Mouse (Mus musculus): ENCODE measurements around the gene Rbm41. TPM values are rescaled to one million over a fixed set of nuclear protein-coding genes. Genes with fewer than 3 reads are reported as not detected.
A peak's percentile ranks its signal among the peaks of the same experiment; 100 is the strongest.

Gene Rbm41
- polyA plus RNA-seq, 1 experiment = 1.3 TPM

DNA sequence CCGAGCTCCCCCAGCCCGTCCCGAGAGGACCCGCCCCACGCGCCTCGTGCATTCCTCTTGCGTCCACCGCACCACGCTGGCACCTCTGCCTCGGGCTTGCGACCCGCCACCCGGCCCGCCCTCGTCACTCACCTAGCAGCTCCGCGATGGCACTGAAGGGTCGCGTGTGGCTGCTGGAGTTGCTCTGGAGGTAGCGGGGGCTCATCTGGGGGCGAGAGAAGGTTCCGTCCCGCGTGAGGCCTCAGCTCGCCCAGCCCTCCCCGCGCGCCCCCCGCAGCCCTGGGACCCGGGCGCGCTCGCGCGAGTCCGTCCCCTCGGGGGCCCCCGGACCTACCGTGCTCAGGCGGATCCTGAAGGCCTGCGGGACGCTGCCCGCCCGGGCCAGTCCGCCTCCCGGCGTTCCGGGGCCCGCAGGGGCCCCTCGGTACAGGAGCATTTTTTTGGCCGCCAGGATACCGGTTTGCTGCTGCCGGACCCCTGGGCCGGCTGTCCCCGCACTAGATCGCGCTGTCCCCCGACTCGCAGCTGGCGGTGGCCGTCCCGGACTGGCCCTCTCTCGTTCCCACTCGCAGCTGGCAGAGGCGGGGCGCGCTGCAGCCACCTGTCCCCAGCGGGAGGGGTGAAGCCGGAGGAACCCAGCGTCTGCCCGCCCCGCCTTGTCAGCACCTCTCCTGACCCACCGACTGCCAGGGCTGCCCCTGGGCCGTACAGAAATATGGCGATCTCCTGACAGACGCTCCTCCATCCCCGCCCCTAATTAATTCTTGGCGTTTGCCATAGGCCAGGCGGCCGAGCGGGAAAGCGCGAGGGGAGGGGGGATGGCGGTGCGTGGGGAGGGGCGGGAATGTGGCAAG, 127.2 kb downstream of the Rbm41 start, which contains the start of gene Morc4:
TSS of gene Morc4 (minus strand) at position 740 of the 854 bp plus-strand sequence.
- Histone ChIP-seq H3K27me3 (ENCODE audit: control insufficient read depth, insufficient read depth, insufficient read length) (no peaks in the 10 kb centered on the region), H3ac (ENCODE audit: control insufficient read depth, insufficient read length) (peak within 1 kb of the TSS; percentile 51), H3K4me3 (peak within 1 kb of the TSS; percentile 24), H3K4me2 (ENCODE audit: low read depth) (peak within 1 kb of the TSS; percentile 52), H3K36me3 (ENCODE audit: control insufficient read depth, insufficient read depth) (no peaks in the 10 kb centered on the region), H3K79me2 (ENCODE audit: control insufficient read depth, insufficient read depth) (no peaks in the 10 kb centered on the region)
- TF ChIP-seq MAX (IDR thresholded peaks at IDR 0.05; ENCODE audit: low read depth) = no peak
- TF ChIP-seq MYOD1 (IDR thresholded peaks at IDR 0.05; ENCODE audit: control insufficient read depth in 1 of 3, insufficient read length in 2 of 3, low read depth in 2 of 3) = peak in 2 of 3 experiments; percentile 78 to 96
- TF ChIP-seq TCF3 (IDR thresholded peaks at IDR 0.05; ENCODE audit: insufficient read length, low read depth) = peak; percentile 48
- no peak for TF ChIP-seq TCF12 (IDR thresholded peaks at IDR 0.05; ENCODE audit: insufficient read depth, poor library complexity, severe bottlenecking)
- peak; percentile 5 to 92 (median 85) for TF ChIP-seq MYOG (IDR thresholded peaks at IDR 0.05; ENCODE audit: control insufficient read depth in 1 of 3, insufficient read depth in 1 of 3, insufficient read length in 2 of 3, low read depth in 2 of 3)
- TF ChIP-seq CEBPB (IDR thresholded peaks at IDR 0.05; ENCODE audit: insufficient read depth, poor library complexity, severe bottlenecking) = no peak
- no peak for TF ChIP-seq E2F4 (IDR thresholded peaks at IDR 0.05; ENCODE audit: insufficient read depth)
- no peak for TF ChIP-seq REST (IDR thresholded peaks at IDR 0.05; ENCODE audit: insufficient read depth, insufficient read length)
- TF ChIP-seq POLR2A (IDR thresholded peaks at IDR 0.05; ENCODE audit: insufficient read length, low read depth) = peak; percentile 45
- TF ChIP-seq POLR2AphosphoS2 (IDR thresholded peaks at IDR 0.05; ENCODE audit: insufficient read length, low read depth) = no peak
- TF ChIP-seq USF1 (IDR thresholded peaks at IDR 0.05; ENCODE audit: low read depth) = no peak
- TF ChIP-seq SRF (IDR thresholded peaks at IDR 0.05; ENCODE audit: control insufficient read depth, insufficient read length, low read depth) = no peak

DNA sequence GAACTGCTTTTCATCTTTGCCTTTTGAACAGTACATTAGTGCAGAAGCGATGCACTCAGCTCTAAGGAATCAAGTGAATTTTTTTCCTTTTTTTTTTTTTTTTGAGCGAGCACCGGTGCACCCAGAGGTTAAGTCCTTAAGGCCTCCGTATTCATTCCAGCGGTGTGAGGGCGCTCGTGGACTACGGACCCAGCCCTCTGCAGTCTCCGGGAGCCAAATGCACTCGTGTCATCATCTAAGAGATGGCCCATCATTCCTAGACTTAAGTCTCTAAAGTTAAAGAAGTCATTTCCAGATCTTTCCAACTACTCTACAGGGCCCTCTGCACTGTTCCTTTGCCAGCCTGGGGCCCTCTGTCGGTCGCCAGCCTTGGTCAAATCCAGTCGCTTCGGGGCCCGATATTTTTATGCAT, 128.1 kb downstream of the Rbm41 start:
- H3K79me2 ChIP-seq (ENCODE audit: control insufficient read depth, insufficient read depth) = no peaks in the 10 kb centered on the region
- peak overlapping the region; percentile 24 for H3K4me3 ChIP-seq
- H3ac ChIP-seq (ENCODE audit: control insufficient read depth, insufficient read length) = peak overlapping the region; percentile 51
- H3K4me2 ChIP-seq (ENCODE audit: low read depth) = peak overlapping the region; percentile 52
- H3K27me3 ChIP-seq (ENCODE audit: control insufficient read depth, insufficient read depth, insufficient read length) = no peaks in the 10 kb centered on the region
- TF ChIP-seq MAX (IDR thresholded peaks at IDR 0.05; ENCODE audit: low read depth) (no peak), CEBPB (IDR thresholded peaks at IDR 0.05; ENCODE audit: insufficient read depth, poor library complexity, severe bottlenecking) (no peak), TCF3 (IDR thresholded peaks at IDR 0.05; ENCODE audit: insufficient read length, low read depth) (no peak), SRF (IDR thresholded peaks at IDR 0.05; ENCODE audit: control insufficient read depth, insufficient read length, low read depth) (no peak), POLR2A (IDR thresholded peaks at IDR 0.05; ENCODE audit: insufficient read length, low read depth) (no peak), E2F4 (IDR thresholded peaks at IDR 0.05; ENCODE audit: insufficient read depth) (no peak)
- no peaks in the 10 kb centered on the region for H3K36me3 ChIP-seq (ENCODE audit: control insufficient read depth, insufficient read depth)

DNA sequence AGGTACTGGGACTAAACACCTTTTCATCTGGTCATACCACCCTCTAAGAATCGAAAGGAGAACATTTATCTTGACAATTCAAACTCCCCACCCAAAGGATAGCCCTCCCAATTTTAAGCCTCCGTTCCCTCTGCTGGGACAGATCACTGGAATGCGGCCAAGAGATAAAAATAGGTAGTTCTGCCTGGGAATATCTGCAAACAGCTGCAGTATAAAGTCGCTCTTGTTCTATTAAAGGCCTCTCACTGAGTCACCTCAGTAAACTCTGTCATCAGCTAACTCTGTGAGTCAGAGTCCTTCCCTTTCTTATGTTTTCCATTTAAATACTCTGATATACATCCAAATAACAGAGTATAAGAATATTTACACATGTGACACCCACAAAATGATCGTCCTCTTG, 139.0 kb downstream of the Rbm41 start:
- no peaks in the 10 kb centered on the region for H3K79me2 ChIP-seq (ENCODE audit: control insufficient read depth, insufficient read depth)
- H3K4me3 ChIP-seq = no peak overlapping the region
- TF ChIP-seq MAX (IDR thresholded peaks at IDR 0.05; ENCODE audit: low read depth) (no peak), MYOD1 (IDR thresholded peaks at IDR 0.05; ENCODE audit: control insufficient read depth in 1 of 3, insufficient read length in 2 of 3, low read depth in 2 of 3) (peak in 2 of 3 experiments; percentile 26 to 40), TCF12 (IDR thresholded peaks at IDR 0.05; ENCODE audit: insufficient read depth, poor library complexity, severe bottlenecking) (no peak), REST (IDR thresholded peaks at IDR 0.05; ENCODE audit: insufficient read depth, insufficient read length) (no peak), USF1 (IDR thresholded peaks at IDR 0.05; ENCODE audit: low read depth) (no peak), MYOG (IDR thresholded peaks at IDR 0.05; ENCODE audit: control insufficient read depth in 1 of 3, insufficient read depth in 1 of 3, insufficient read length in 2 of 3, low read depth in 2 of 3) (peak in 1 of 3 experiments; percentile 21), POLR2AphosphoS2 (IDR thresholded peaks at IDR 0.05; ENCODE audit: insufficient read length, low read depth) (no peak), POLR2A (IDR thresholded peaks at IDR 0.05; ENCODE audit: insufficient read length, low read depth) (no peak), TCF3 (IDR thresholded peaks at IDR 0.05; ENCODE audit: insufficient read length, low read depth) (no peak), CEBPB (IDR thresholded peaks at IDR 0.05; ENCODE audit: insufficient read depth, poor library complexity, severe bottlenecking) (no peak), E2F4 (IDR thresholded peaks at IDR 0.05; ENCODE audit: insufficient read depth) (no peak), SRF (IDR thresholded peaks at IDR 0.05; ENCODE audit: control insufficient read depth, insufficient read length, low read depth) (no peak)

DNA sequence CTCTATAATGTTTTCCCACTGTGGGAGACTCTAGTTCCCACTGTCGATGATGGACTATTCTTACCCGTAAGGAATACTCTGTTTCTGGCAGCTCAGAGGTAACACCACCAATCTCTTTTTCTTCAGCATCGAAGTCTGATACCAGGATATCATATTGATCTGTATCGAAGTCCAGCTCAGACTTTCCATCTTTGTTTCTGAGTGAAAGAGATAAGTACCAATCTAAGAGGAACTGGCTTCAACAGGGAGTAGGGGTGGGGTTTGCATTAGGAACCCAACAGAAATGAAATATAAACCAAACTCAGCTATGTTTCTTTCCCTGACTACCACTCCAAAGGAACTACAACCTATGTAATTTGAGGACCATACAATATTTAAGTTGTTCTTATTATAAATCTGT, 143.6 kb downstream of the Rbm41 start:
- Histone ChIP-seq H3K27me3 (ENCODE audit: control insufficient read depth, insufficient read depth, insufficient read length) (no peaks in the 10 kb centered on the region), H3K4me3 (no peak overlapping the region), H3K79me2 (ENCODE audit: control insufficient read depth, insufficient read depth) (no peaks in the 10 kb centered on the region), H3K4me2 (ENCODE audit: low read depth) (no peak overlapping the region), H3ac (ENCODE audit: control insufficient read depth, insufficient read length) (no peak overlapping the region), H3K36me3 (ENCODE audit: control insufficient read depth, insufficient read depth) (no peaks in the 10 kb centered on the region)
- no peak for TF ChIP-seq MYOD1 (IDR thresholded peaks at IDR 0.05; ENCODE audit: control insufficient read depth in 1 of 3, insufficient read length in 2 of 3, low read depth in 2 of 3)
- no peak for TF ChIP-seq REST (IDR thresholded peaks at IDR 0.05; ENCODE audit: insufficient read depth, insufficient read length)
- no peak for TF ChIP-seq POLR2AphosphoS2 (IDR thresholded peaks at IDR 0.05; ENCODE audit: insufficient read length, low read depth)
- TF ChIP-seq MYOG (IDR thresholded peaks at IDR 0.05; ENCODE audit: control insufficient read depth in 1 of 3, insufficient read depth in 1 of 3, insufficient read length in 2 of 3, low read depth in 2 of 3) = no peak
- TF ChIP-seq POLR2A (IDR thresholded peaks at IDR 0.05; ENCODE audit: insufficient read length, low read depth) = no peak
- no peak for TF ChIP-seq MAX (IDR thresholded peaks at IDR 0.05; ENCODE audit: low read depth)
- no peak for TF ChIP-seq CEBPB (IDR thresholded peaks at IDR 0.05; ENCODE audit: insufficient read depth, poor library complexity, severe bottlenecking)
- TF ChIP-seq USF1 (IDR thresholded peaks at IDR 0.05; ENCODE audit: low read depth) = no peak
- no peak for TF ChIP-seq SRF (IDR thresholded peaks at IDR 0.05; ENCODE audit: control insufficient read depth, insufficient read length, low read depth)
- TF ChIP-seq E2F4 (IDR thresholded peaks at IDR 0.05; ENCODE audit: insufficient read depth) = no peak
- no peak for TF ChIP-seq TCF12 (IDR thresholded peaks at IDR 0.05; ENCODE audit: insufficient read depth, poor library complexity, severe bottlenecking)

More for the DNA sequence above, 139.0 kb downstream of the Rbm41 start:
- Histone ChIP-seq H3K4me2 (ENCODE audit: low read depth) (peak overlapping the region; percentile 48), H3K27me3 (ENCODE audit: control insufficient read depth, insufficient read depth, insufficient read length) (no peaks in the 10 kb centered on the region), H3ac (ENCODE audit: control insufficient read depth, insufficient read length) (no peak overlapping the region), H3K36me3 (ENCODE audit: control insufficient read depth, insufficient read depth) (no peaks in the 10 kb centered on the region)
